Mouse (Mus musculus): ENCODE data around the gene Casc1. TPM values are rescaled to one million over a fixed set of nuclear protein-coding genes. Genes with fewer than 3 reads are reported as not detected.

Casc1 gene
- polyA plus RNA-seq, 1 experiment from 2014 or later = 0.91 TPM

- H3K4me1 ChIP-seq (replicated peaks; ENCODE audit: control insufficient read depth, insufficient read depth, low read length) = no peaks in the 10 kb centered on the region
- H3K4me3 ChIP-seq (ENCODE audit: low read depth, low read length) = peak overlapping the region; percentile 77
- ATAC-seq (ENCODE audit: low FRiP score) = peak; percentile 26
- peak overlapping the region; percentile 95 for H3K27ac ChIP-seq (ENCODE audit: low read depth, low read length)
- H3K4me2 ChIP-seq (replicated peaks; ENCODE audit: low read depth, low read length) = peak overlapping the region; percentile 68
- no peaks in the 10 kb centered on the region for H3K9me3 ChIP-seq (ENCODE audit: control insufficient read depth, low read length)
- WGBS = 5% methylated on average over 21 of the region's 21 CpGs
- H3K9ac ChIP-seq (ENCODE audit: low read depth, low read length) = peak overlapping the region; percentile 83
- no peaks in the 10 kb centered on the region for H3K27me3 ChIP-seq (ENCODE audit: control insufficient read depth, insufficient read depth, low read length)
- H3K36me3 ChIP-seq (ENCODE audit: control insufficient read depth, insufficient read depth, low read length) = no peaks in the 10 kb centered on the region
- no peak for DNase-seq (ENCODE audit: low spot score)
These were observed 836 bp upstream of the Casc1 start for GRCm38 (mm10) chr6:145211376-145212305.

GRCm38 (mm10) chr6:145210056-145210680 lies 637 bp downstream of the Casc1 start:
- peak overlapping the region; percentile 68 for H3K4me2 ChIP-seq (replicated peaks; ENCODE audit: low read depth, low read length)
- DNase-seq (ENCODE audit: low spot score) (no peak), ATAC-seq (ENCODE audit: low FRiP score) (peak; percentile 3; the same call in 1 of the 2 replicates)
- no peak overlapping the region; the same call in 1 of the 2 replicates for H3K27ac ChIP-seq (ENCODE audit: low read depth, low read length)
- no peak overlapping the region for H3K9ac ChIP-seq (ENCODE audit: low read depth, low read length)
- no peaks in the 10 kb centered on the region for H3K27me3 ChIP-seq (ENCODE audit: control insufficient read depth, insufficient read depth, low read length)
- no peaks in the 10 kb centered on the region for H3K4me1 ChIP-seq (replicated peaks; ENCODE audit: control insufficient read depth, insufficient read depth, low read length)
- peak overlapping the region; percentile 77 for H3K4me3 ChIP-seq (ENCODE audit: low read depth, low read length)
- H3K9me3 ChIP-seq (ENCODE audit: control insufficient read depth, low read length) = no peaks in the 10 kb centered on the region
- H3K36me3 ChIP-seq (ENCODE audit: control insufficient read depth, insufficient read depth, low read length) = no peaks in the 10 kb centered on the region
- 41% methylated on average over 8 of the region's 8 CpGs for WGBS

GRCm38 (mm10) chr6:145205142-145205541 lies 5.7 kb downstream of the Casc1 start:
- H3K9me3 ChIP-seq (ENCODE audit: control insufficient read depth, low read length) = no peaks in the 10 kb centered on the region
- H3K4me1 ChIP-seq (replicated peaks; ENCODE audit: control insufficient read depth, insufficient read depth, low read length) = no peaks in the 10 kb centered on the region
- H3K27ac ChIP-seq (ENCODE audit: low read depth, low read length) = no peak overlapping the region
- WGBS = 73% methylated on average over 10 of the region's 10 CpGs
- H3K4me3 ChIP-seq (ENCODE audit: low read depth, low read length) = no peak overlapping the region
- H3K36me3 ChIP-seq (ENCODE audit: control insufficient read depth, insufficient read depth, low read length) = no peaks in the 10 kb centered on the region
- no peak overlapping the region for H3K4me2 ChIP-seq (replicated peaks; ENCODE audit: low read depth, low read length)
- no peak overlapping the region for H3K9ac ChIP-seq (ENCODE audit: low read depth, low read length)
- DNase-seq (ENCODE audit: low spot score) (no peak), ATAC-seq (ENCODE audit: low FRiP score) (no peak)
- no peaks in the 10 kb centered on the region for H3K27me3 ChIP-seq (ENCODE audit: control insufficient read depth, insufficient read depth, low read length)

GRCm38 (mm10) chr6:145204440-145204839 lies 6.4 kb downstream of the Casc1 start:
- 95% methylated on average over 6 of the region's 6 CpGs for WGBS
- Histone ChIP-seq H3K4me2 (replicated peaks; ENCODE audit: low read depth, low read length) (no peak overlapping the region), H3K9me3 (ENCODE audit: control insufficient read depth, low read length) (no peaks in the 10 kb centered on the region), H3K27me3 (ENCODE audit: control insufficient read depth, insufficient read depth, low read length) (no peaks in the 10 kb centered on the region), H3K27ac (ENCODE audit: low read depth, low read length) (no peak overlapping the region), H3K4me3 (ENCODE audit: low read depth, low read length) (no peak overlapping the region), H3K36me3 (ENCODE audit: control insufficient read depth, insufficient read depth, low read length) (no peaks in the 10 kb centered on the region), H3K9ac (ENCODE audit: low read depth, low read length) (no peak overlapping the region), H3K4me1 (replicated peaks; ENCODE audit: control insufficient read depth, insufficient read depth, low read length) (no peaks in the 10 kb centered on the region)
- DNase-seq (ENCODE audit: low spot score) (no peak), ATAC-seq (ENCODE audit: low FRiP score) (no peak)

- Histone ChIP-seq H3K27ac (ENCODE audit: low read depth, low read length) (no peak overlapping the region), H3K9me3 (ENCODE audit: control insufficient read depth, low read length) (no peaks in the 10 kb centered on the region), H3K4me3 (ENCODE audit: low read depth, low read length) (no peak overlapping the region), H3K9ac (ENCODE audit: low read depth, low read length) (no peak overlapping the region), H3K27me3 (ENCODE audit: control insufficient read depth, insufficient read depth, low read length) (no peaks in the 10 kb centered on the region), H3K36me3 (ENCODE audit: control insufficient read depth, insufficient read depth, low read length) (no peaks in the 10 kb centered on the region), H3K4me2 (replicated peaks; ENCODE audit: low read depth, low read length) (no peak overlapping the region), H3K4me1 (replicated peaks; ENCODE audit: control insufficient read depth, insufficient read depth, low read length) (no peaks in the 10 kb centered on the region)
- DNase-seq (ENCODE audit: low spot score) (no peak), ATAC-seq (ENCODE audit: low FRiP score) (no peak)
- WGBS = 85% methylated on average over 13 of the region's 13 CpGs
These were observed 8.2 kb downstream of the Casc1 start for GRCm38 (mm10) chr6:145202432-145203125.

- no peaks in the 10 kb centered on the region for H3K36me3 ChIP-seq (ENCODE audit: control insufficient read depth, insufficient read depth, low read length)
- DNase-seq (ENCODE audit: low spot score) (no peak), ATAC-seq (ENCODE audit: low FRiP score) (no peak)
- 93% methylated on average over 8 of the region's 8 CpGs for WGBS
- H3K27me3 ChIP-seq (ENCODE audit: control insufficient read depth, insufficient read depth, low read length) = no peaks in the 10 kb centered on the region
- H3K9me3 ChIP-seq (ENCODE audit: control insufficient read depth, low read length) = no peaks in the 10 kb centered on the region
- H3K4me3 ChIP-seq (ENCODE audit: low read depth, low read length) = no peak overlapping the region
- no peak overlapping the region for H3K27ac ChIP-seq (ENCODE audit: low read depth, low read length)
- H3K4me2 ChIP-seq (replicated peaks; ENCODE audit: low read depth, low read length) = no peak overlapping the region
- no peaks in the 10 kb centered on the region for H3K4me1 ChIP-seq (replicated peaks; ENCODE audit: control insufficient read depth, insufficient read depth, low read length)
- no peak overlapping the region for H3K9ac ChIP-seq (ENCODE audit: low read depth, low read length)
These were observed 12.7 kb downstream of the Casc1 start for GRCm38 (mm10) chr6:145197949-145198686.

GRCm38 (mm10) chr6:145193446-145193845 lies 17.4 kb downstream of the Casc1 start:
- no peaks in the 10 kb centered on the region for H3K4me1 ChIP-seq (replicated peaks; ENCODE audit: control insufficient read depth, insufficient read depth, low read length)
- H3K27me3 ChIP-seq (ENCODE audit: control insufficient read depth, insufficient read depth, low read length) = no peaks in the 10 kb centered on the region
- H3K9ac ChIP-seq (ENCODE audit: low read depth, low read length) = no peak overlapping the region
- H3K4me2 ChIP-seq (replicated peaks; ENCODE audit: low read depth, low read length) = no peak overlapping the region
- WGBS = 86% methylated on average over 11 of the region's 11 CpGs
- DNase-seq (ENCODE audit: low spot score) = no peak
- H3K9me3 ChIP-seq (ENCODE audit: control insufficient read depth, low read length) = no peaks in the 10 kb centered on the region
- H3K27ac ChIP-seq (ENCODE audit: low read depth, low read length) = no peak overlapping the region
- no peak for ATAC-seq (ENCODE audit: low FRiP score)
- H3K36me3 ChIP-seq (ENCODE audit: control insufficient read depth, insufficient read depth, low read length) = no peaks in the 10 kb centered on the region
- no peak overlapping the region for H3K4me3 ChIP-seq (ENCODE audit: low read depth, low read length)

- H3K36me3 ChIP-seq (ENCODE audit: control insufficient read depth, insufficient read depth, low read length) = no peaks in the 10 kb centered on the region
- DNase-seq (ENCODE audit: low spot score) (no peak), ATAC-seq (ENCODE audit: low FRiP score) (no peak)
- H3K4me3 ChIP-seq (ENCODE audit: low read depth, low read length) = no peak overlapping the region
- no peaks in the 10 kb centered on the region for H3K9me3 ChIP-seq (ENCODE audit: control insufficient read depth, low read length)
- no peaks in the 10 kb centered on the region for H3K27me3 ChIP-seq (ENCODE audit: control insufficient read depth, insufficient read depth, low read length)
- 91% methylated on average over 3 of the region's 3 CpGs for WGBS
- H3K4me1 ChIP-seq (replicated peaks; ENCODE audit: control insufficient read depth, insufficient read depth, low read length) = no peaks in the 10 kb centered on the region
- H3K27ac ChIP-seq (ENCODE audit: low read depth, low read length) = no peak overlapping the region
- H3K4me2 ChIP-seq (replicated peaks; ENCODE audit: low read depth, low read length) = no peak overlapping the region
- H3K9ac ChIP-seq (ENCODE audit: low read depth, low read length) = no peak overlapping the region
These were observed 17.8 kb downstream of the Casc1 start for GRCm38 (mm10) chr6:145193038-145193437.
